Mouse (Mus musculus) embryonic facial prominence, embryonic 11.5 days (tissue): ENCODE results near the gene Mchr1. TPM values are rescaled to one million over a fixed set of nuclear protein-coding genes. Genes with fewer than 3 reads are reported as not detected.
"Not testable (repeated sequence)": the region's sequence is repeated elsewhere in the genome, so short reads cannot be mapped to it uniquely, and the experiment has no call there.

Source experiments
- ATAC-seq: fragments of 200-750 bp; cut with Nextera tagmentation; replicated peaks from 2 replicates; pipeline ENCODE4 v1.8.0; 2017; ENCODE audit warnings: low read depth; ENCODE audit not compliant: insufficient number of reproducible peaks, low FRiP score, low TSS enrichment
- DNase-seq: peaks from one replicate; pipeline ENCODE4 v3.0.0-alpha.2; 2015; ENCODE audit warnings: low spot score
- H3K27ac ChIP-seq: fragments of 300-500 bp; sonication (generic); replicated peaks from 2 replicates; pipeline ENCODE4 v1.5.1; 2014; ENCODE audit warnings: mild to moderate bottlenecking, low read depth, low read length, control low read depth
- H3K27me3 ChIP-seq: fragments of 300-500 bp; sonication (generic); 2 replicates; pipeline ENCODE4 v1.6.1; 2014; ENCODE audit warnings: mild to moderate bottlenecking, low read length, moderate library complexity, mixed read lengths; ENCODE audit not compliant: control insufficient read depth, insufficient read depth
- H3K36me3 ChIP-seq: fragments of 300-500 bp; sonication (generic); replicated peaks from 2 replicates; pipeline ENCODE4 v1.6.1; 2014; ENCODE audit warnings: low read depth, mild to moderate bottlenecking, low read length, moderate library complexity, mixed read lengths; ENCODE audit not compliant: control insufficient read depth, insufficient read depth
- H3K4me1 ChIP-seq: fragments of 300-500 bp; sonication (generic); 2 replicates; pipeline ENCODE4 v1.6.1; 2014; ENCODE audit warnings: low read length, mixed read lengths; ENCODE audit not compliant: control insufficient read depth, insufficient read depth
- H3K4me2 ChIP-seq: fragments of 300-500 bp; sonication (generic); 2 replicates; pipeline ENCODE4 v1.6.1; 2014; ENCODE audit warnings: low read depth, mild to moderate bottlenecking, control low read depth, low read length, moderate library complexity
- H3K4me3 ChIP-seq: fragments of 300-500 bp; sonication (generic); 2 replicates; pipeline ENCODE4 v1.5.1; 2014; ENCODE audit warnings: low read depth, low read length, control low read depth
- H3K9ac ChIP-seq: fragments of 300-500 bp; sonication (generic); replicated peaks from 2 replicates; pipeline ENCODE4 v1.6.1; 2014; ENCODE audit warnings: mild to moderate bottlenecking, control low read depth, low read length
- H3K9me3 ChIP-seq: fragments of 300-500 bp; sonication (generic); replicated peaks from 2 replicates; pipeline ENCODE4 v1.6.1; 2016; ENCODE audit warnings: mild to moderate bottlenecking, low read length, inconsistent platforms, mixed read lengths; ENCODE audit not compliant: control insufficient read depth
- WGBS: fragments of 180-500 bp; shearing (Covaris S2); extraction: QIAGEN DNeasy Blood & Tissue Kit; methylation state at CpG from one replicate; pipeline ENCODE4 v1.1.7; 2014; 5-methylcytosine and 5-hydroxymethylcytosine counted together
- polyA plus RNA-seq: library from polyadenylated mRNA; unstranded; fragments of >200 nt; fragmentation: Nextera tagmentation; extraction: Ambion mirVana; gene quantifications from 2 replicates; pipeline ENCODE4 v1.2.1, GENCODE M21; 2014

The Mchr1 gene
- polyA plus RNA-seq, 1 experiment from 2014 or later, result 0.76 TPM

GRCm38 (mm10) chr15:81216906-81217653, 18.2 kb upstream of the Mchr1 start:
- ATAC-seq (no peak), DNase-seq (no peak)
- no peaks in the 10 kb centered on the region for H3K36me3 ChIP-seq
- no peak overlapping the region for H3K27ac ChIP-seq
- H3K27me3 ChIP-seq, result no peaks in the 10 kb centered on the region
- H3K4me2 ChIP-seq, result no peak overlapping the region
- no peak overlapping the region for H3K4me3 ChIP-seq
- 83% methylated on average over 19 of the region's 19 CpGs for WGBS
- H3K9ac ChIP-seq, result no peak overlapping the region
- H3K9me3 ChIP-seq, result no peaks in the 10 kb centered on the region
- H3K4me1 ChIP-seq, result no peaks in the 10 kb centered on the region

GRCm38 (mm10) chr15:81219054-81219453, 16.2 kb upstream of the Mchr1 start:
- Histone ChIP-seq H3K4me2 (no peak overlapping the region), H3K9me3 (no peaks in the 10 kb centered on the region), H3K4me3 (no peak overlapping the region), H3K4me1 (no peaks in the 10 kb centered on the region), H3K36me3 (no peaks in the 10 kb centered on the region), H3K27me3 (no peaks in the 10 kb centered on the region), H3K27ac (no peak overlapping the region), H3K9ac (no peak overlapping the region)
- DNase-seq (no peak), ATAC-seq (no peak)
- WGBS, result 74% methylated on average over 6 of the region's 6 CpGs

DNA sequence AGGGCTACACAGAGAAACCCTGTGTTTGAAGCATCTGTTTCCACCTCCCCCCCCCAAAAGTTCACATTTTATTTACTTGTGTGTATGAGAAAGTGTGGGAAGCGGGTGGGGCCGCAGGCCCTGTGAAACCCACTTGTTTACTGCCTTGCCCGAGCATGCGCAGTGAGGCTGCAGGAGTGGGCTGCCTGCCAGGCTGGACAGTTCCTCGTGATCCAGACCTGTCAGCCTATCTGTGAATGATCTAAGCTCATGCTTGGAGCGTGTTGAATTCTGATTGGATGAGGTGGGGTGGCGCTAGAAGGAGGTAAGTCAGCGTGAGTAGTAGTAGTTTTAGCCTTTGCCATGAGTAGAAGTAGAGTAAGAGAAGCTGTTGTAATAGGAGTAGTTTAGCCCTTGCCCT, 15.2 kb upstream of the Mchr1 start:
- WGBS, result 72% methylated on average over 8 of the region's 8 CpGs
- H3K4me2 ChIP-seq, H3K4me3 ChIP-seq, H3K27ac ChIP-seq, ATAC-seq, H3K9me3 ChIP-seq, H3K27me3 ChIP-seq, H3K4me1 ChIP-seq, H3K9ac ChIP-seq, H3K36me3 ChIP-seq, DNase-seq: not testable (repeated sequence)

GRCm38 (mm10) chr15:81221446-81221845, 13.9 kb upstream of the Mchr1 start:
- Histone ChIP-seq H3K4me3 (no peak overlapping the region), H3K27me3 (no peaks in the 10 kb centered on the region), H3K27ac (no peak overlapping the region), H3K4me2 (no peak overlapping the region), H3K9ac (no peak overlapping the region), H3K4me1 (no peaks in the 10 kb centered on the region), H3K9me3 (no peaks in the 10 kb centered on the region), H3K36me3 (no peaks in the 10 kb centered on the region)
- DNase-seq, result no peak
- no peak for ATAC-seq
- WGBS, result 75% methylated on average over 6 of the region's 6 CpGs

- Histone ChIP-seq H3K36me3 (no peaks in the 10 kb centered on the region), H3K27ac (no peak overlapping the region), H3K9me3 (no peaks in the 10 kb centered on the region), H3K4me3 (no peak overlapping the region), H3K4me1 (no peaks in the 10 kb centered on the region), H3K9ac (no peak overlapping the region), H3K4me2 (no peak overlapping the region), H3K27me3 (no peaks in the 10 kb centered on the region)
- ATAC-seq, result no peak
- WGBS, result 89% methylated on average over 10 of the region's 10 CpGs
- DNase-seq, result no peak
Observed at GRCm38 (mm10) chr15:81225016-81225415, 10.3 kb upstream of the Mchr1 start.

GRCm38 (mm10) chr15:81225732-81226131, 9.6 kb upstream of the Mchr1 start:
- H3K4me3 ChIP-seq, result no peak overlapping the region
- DNase-seq, result no peak
- H3K27me3 ChIP-seq, result no peaks in the 10 kb centered on the region
- no peaks in the 10 kb centered on the region for H3K36me3 ChIP-seq
- no peak overlapping the region for H3K4me2 ChIP-seq
- no peak overlapping the region for H3K9ac ChIP-seq
- no peaks in the 10 kb centered on the region for H3K4me1 ChIP-seq
- no peak overlapping the region for H3K27ac ChIP-seq
- H3K9me3 ChIP-seq, result no peaks in the 10 kb centered on the region
- ATAC-seq, result no peak
- WGBS, result 70% methylated on average over 6 of the region's 6 CpGs

DNA sequence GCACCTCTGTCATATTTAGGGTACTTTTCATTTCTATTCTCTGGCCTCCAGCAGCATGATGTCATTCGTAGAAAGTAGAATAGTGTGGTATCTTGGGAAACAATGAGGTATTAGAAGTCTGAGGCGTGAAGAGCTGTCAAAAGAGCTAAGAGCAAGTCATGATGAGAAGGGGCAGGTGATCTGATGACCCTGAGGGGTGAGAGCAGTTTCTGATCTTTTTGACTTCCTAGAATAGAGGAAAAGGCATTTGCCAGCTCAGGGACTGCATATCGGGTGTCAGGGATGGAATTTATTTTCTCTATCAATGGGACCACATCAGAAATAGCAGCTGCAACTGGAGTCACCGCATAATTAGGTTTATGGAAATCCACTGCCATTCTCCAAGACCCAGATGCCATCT, 8.5 kb upstream of the Mchr1 start:
- Histone ChIP-seq H3K27ac (no peak overlapping the region), H3K4me3 (no peak overlapping the region), H3K27me3 (no peaks in the 10 kb centered on the region), H3K4me2 (no peak overlapping the region), H3K9ac (no peak overlapping the region), H3K4me1 (no peaks in the 10 kb centered on the region), H3K9me3 (no peaks in the 10 kb centered on the region), H3K36me3 (no peaks in the 10 kb centered on the region)
- DNase-seq (no peak), ATAC-seq (no peak)
- WGBS, result 53% methylated on average over 4 of the region's 4 CpGs

GRCm38 (mm10) chr15:81227275-81227674, 8.0 kb upstream of the Mchr1 start:
- no peaks in the 10 kb centered on the region for H3K36me3 ChIP-seq
- DNase-seq, result no peak
- WGBS, result 87% methylated on average over 3 of the region's 3 CpGs

More at GRCm38 (mm10) chr15:81227275-81227674, 8.0 kb upstream of the Mchr1 start:
- Histone ChIP-seq H3K27me3 (no peaks in the 10 kb centered on the region), H3K4me1 (no peaks in the 10 kb centered on the region), H3K27ac (no peak overlapping the region), H3K4me3 (no peak overlapping the region), H3K9ac (no peak overlapping the region), H3K9me3 (no peaks in the 10 kb centered on the region), H3K4me2 (no peak overlapping the region)
- ATAC-seq, result no peak
